In the genomic region with DNA sequence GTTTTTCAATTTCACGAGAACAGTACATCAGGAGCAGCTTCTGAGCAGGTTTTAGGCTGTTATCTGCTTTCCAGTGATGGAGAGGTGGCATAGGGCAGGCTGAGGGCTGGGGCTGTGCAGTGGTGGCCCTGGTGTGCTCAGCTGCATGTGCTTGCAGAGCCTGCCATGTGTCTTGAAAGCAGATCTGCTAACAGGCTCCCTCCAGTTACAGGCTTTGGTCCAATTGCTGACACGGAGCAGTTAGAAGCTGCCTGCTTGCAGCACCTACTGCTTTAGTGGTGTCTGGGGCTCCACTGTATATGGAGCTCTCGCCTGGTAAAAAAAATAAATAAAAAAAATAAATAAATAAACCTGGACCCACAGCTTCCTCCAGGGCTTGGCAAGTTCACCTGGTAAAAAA, we compare ENCODE assay signal across 16 mouse cellular contexts. TPM values are rescaled to one million over a fixed set of nuclear protein-coding genes. Genes with fewer than 3 reads are reported as not detected.
A peak's percentile ranks its signal among the peaks of the same experiment; 100 is the strongest.
DNase-seq lines count a peak whose midpoint lies in the region; ATAC-seq and TF ChIP-seq lines count a peak whose summit lies in the region.
"Had no signal": no experiment of that assay in that cellular context is flagged by ENCODE, and none has a peak within 500 bp of the region (broad histone marks: within the 10 kb centered on the region; RNA-seq: fewer than 3 reads in every experiment).

No protein-coding gene starts in this region.

- H3K36me3 ChIP-seq in forebrain, embryonic 13.5 days (ENCODE audit: poor library complexity, severe bottlenecking), result peaks cover 57% of the 10 kb centered on the region
- H3K36me3 ChIP-seq in forebrain, postnatal 0 days (ENCODE audit: insufficient read depth), result peaks cover 50% of the 10 kb centered on the region
- peaks cover 6% of the 10 kb centered on the region for H3K36me3 ChIP-seq in myocyte (ENCODE audit: control insufficient read depth, insufficient read depth)
- H3K36me3 ChIP-seq: stomach, embryonic 15.5 days had no signal

- TF ChIP-seq POLR2A in myocyte (IDR thresholded peaks at IDR 0.05; ENCODE audit: insufficient read length, low read depth), result no peak

- H3K9ac ChIP-seq in forebrain, embryonic 13.5 days, result no peak overlapping the region
- H3K9ac ChIP-seq in forebrain, postnatal 0 days, result no peak overlapping the region
- H3K9ac ChIP-seq: limb, embryonic 15.5 days; stomach, embryonic 15.5 days had no signal

- 84% methylated on average over 3 of the region's 3 CpGs for WGBS in forebrain, embryonic 13.5 days
- WGBS in forebrain, postnatal 0 days, result 73% methylated on average over 3 of the region's 3 CpGs

- ATAC-seq in forebrain, embryonic 13.5 days, result no peak
- ATAC-seq in forebrain, postnatal 0 days, result no peak
- ATAC-seq in monocyte, adult 5-6 weeks (replicated peaks; ENCODE audit: insufficient number of reproducible peaks, low FRiP score, low TSS enrichment, poor library complexity, severe bottlenecking), result no peak
- ATAC-seq: intestine, embryonic 16.5 days; lung, postnatal 0 days had no signal

- 0 out of 2 replicates have a peak, but pooled peaks cover 8% of the 10 kb centered on the region for H3K27me3 ChIP-seq in forebrain, embryonic 13.5 days
- no peaks in the 10 kb centered on the region for H3K27me3 ChIP-seq in forebrain, postnatal 0 days (ENCODE audit: insufficient read depth, low read length)
- no peaks in the 10 kb centered on the region for H3K27me3 ChIP-seq in myocyte (ENCODE audit: control insufficient read depth, insufficient read depth, insufficient read length)

- H3ac ChIP-seq in myocyte (ENCODE audit: control insufficient read depth, insufficient read length), result no peak overlapping the region

- no peak for DNase-seq in forebrain, postnatal 0 days
- DNase-seq in kidney, postnatal 25 days, result peak; percentile 25 to 59
- no peak for DNase-seq in kidney, postnatal 4 days
- DNase-seq in gastrocnemius, postnatal 14 days, result peak; percentile 49
- DNase-seq in heart, adult 18-20 months, result no peak
- DNase-seq: cerebellum, adult 8-10 months; heart, postnatal 14 days; layer of hippocampus, adult 9-11 months; thymus, postnatal 25 days had no signal

- intact Hi-C loops in gastrocnemius, postnatal 14 days (cut with DNase I; ENCODE audit: low total_unique reads), result no loop called here

- peaks cover 78% of the 10 kb centered on the region for H3K4me1 ChIP-seq in forebrain, embryonic 13.5 days
- H3K4me1 ChIP-seq in forebrain, postnatal 0 days (ENCODE audit: insufficient read depth), result peaks cover 22% of the 10 kb centered on the region

- H3K4me3 ChIP-seq in forebrain, embryonic 13.5 days, result no peak overlapping the region
- H3K4me3 ChIP-seq in forebrain, postnatal 0 days (ENCODE audit: low read depth, low read length), result no peak overlapping the region
- peak overlapping the region; percentile 66 for H3K4me3 ChIP-seq in myocyte
- H3K4me3 ChIP-seq: limb, embryonic 15.5 days; stomach, embryonic 15.5 days had no signal

- H3K9me3 ChIP-seq in forebrain, embryonic 13.5 days (replicated peaks), result no peaks in the 10 kb centered on the region
- no peaks in the 10 kb centered on the region for H3K9me3 ChIP-seq in forebrain, postnatal 0 days (ENCODE audit: low read length)
- H3K9me3 ChIP-seq: limb, embryonic 15.5 days; stomach, embryonic 15.5 days had no signal

- no peak overlapping the region for H3K27ac ChIP-seq in forebrain, embryonic 13.5 days
- no peak overlapping the region for H3K27ac ChIP-seq in forebrain, postnatal 0 days (ENCODE audit: low read depth, low read length)
- H3K27ac ChIP-seq: limb, embryonic 15.5 days; stomach, embryonic 15.5 days had no signal

- H3K79me2 ChIP-seq in myocyte (ENCODE audit: control insufficient read depth, insufficient read depth), result peaks cover 34% of the 10 kb centered on the region

- no peak for TF ChIP-seq CTCF in forebrain, postnatal 0 days (IDR thresholded peaks at IDR 0.05; ENCODE audit: low read depth)

- peak overlapping the region; percentile 88; the same call in 1 of the 2 replicates for H3K4me2 ChIP-seq in forebrain, embryonic 13.5 days
- H3K4me2 ChIP-seq in forebrain, postnatal 0 days (ENCODE audit: low read depth), result no peak overlapping the region; the same call in 1 of the 2 replicates
- H3K4me2 ChIP-seq in myocyte (ENCODE audit: low read depth), result no peak overlapping the region
- H3K4me2 ChIP-seq: limb, embryonic 15.5 days; stomach, embryonic 15.5 days had no signal

TF ChIP-seq in myocyte, 11 proteins besides CTCF, POLR2A, EP300 and RAD21:
- TF ChIP-seq E2F4 (IDR thresholded peaks at IDR 0.05; ENCODE audit: insufficient read depth) (no peak), USF1 (IDR thresholded peaks at IDR 0.05; ENCODE audit: low read depth) (no peak), CEBPB (IDR thresholded peaks at IDR 0.05; ENCODE audit: insufficient read depth, poor library complexity, severe bottlenecking) (no peak), TCF3 (IDR thresholded peaks at IDR 0.05; ENCODE audit: insufficient read length, low read depth) (no peak), MYOD1 (IDR thresholded peaks at IDR 0.05; ENCODE audit: control insufficient read depth in 1 of 3, insufficient read length in 2 of 3, low read depth in 2 of 3) (no peak), POLR2AphosphoS2 (IDR thresholded peaks at IDR 0.05; ENCODE audit: insufficient read length, low read depth) (no peak), MAX (IDR thresholded peaks at IDR 0.05; ENCODE audit: low read depth) (no peak), SRF (IDR thresholded peaks at IDR 0.05; ENCODE audit: control insufficient read depth, insufficient read length, low read depth) (no peak), MYOG (IDR thresholded peaks at IDR 0.05; ENCODE audit: control insufficient read depth in 1 of 3, insufficient read depth in 1 of 3, insufficient read length in 2 of 3, low read depth in 2 of 3) (no peak), TCF12 (IDR thresholded peaks at IDR 0.05; ENCODE audit: insufficient read depth, poor library complexity, severe bottlenecking) (no peak), REST (IDR thresholded peaks at IDR 0.05; ENCODE audit: insufficient read depth, insufficient read length) (no peak)
TF ChIP-seq in myocyte: peak in this region for 0.

RNA-seq across cellular contexts. Expression of a gene that starts 4.2 kb away (rescaled TPM):
- 22.6 and 22.8 TPM in 2 replicates for polyA plus RNA-seq in forebrain, embryonic 13.5 days (2015; fragmentation: Nextera tagmentation; extraction: Ambion mirVana)
- 69.5 and 81.7 TPM in 2 replicates for total RNA-seq in forebrain, postnatal 0 days (2014; rRNA removed)
- 47.9 and 50.0 TPM in 2 replicates for polyA plus RNA-seq in forebrain, postnatal 0 days (2015; fragmentation: Nextera tagmentation; extraction: Ambion mirVana)
- total RNA-seq in gastrocnemius, postnatal 14 days (2021), result 10 to 100 TPM; 13.6 to 31.5 TPM
- 37.5 TPM for polyA plus RNA-seq in myocyte (2012; fragmentation: generic; extraction: Trizol)
- total RNA-seq in heart, adult 18-20 months (2021), result 10 to 100 TPM; 10.3 to 13.9 TPM
- total RNA-seq in monocyte, adult 5-6 weeks (2017), result 6.6 to 31.5 TPM (median 17.6 TPM) in 3 replicates

Comparison
In these comparisons a context has a peak if more than half of its experiments do, and no peak if none do; other contexts are left out.
1. DNase-seq: peak in kidney, postnatal 25 days (2 of 2) and gastrocnemius, postnatal 14 days (single experiment); none in forebrain, postnatal 0 days (single experiment), kidney, postnatal 4 days (0 of 2) and heart, adult 18-20 months (0 of 2).